Mouse (Mus musculus): Measurements from ENCODE around the gene Slc35d3. TPM values are rescaled to one million over a fixed set of nuclear protein-coding genes. Genes with fewer than 3 reads are reported as not detected.

Slc35d3 gene
- total RNA-seq, 1 experiment, result 0.67 TPM

DNA sequence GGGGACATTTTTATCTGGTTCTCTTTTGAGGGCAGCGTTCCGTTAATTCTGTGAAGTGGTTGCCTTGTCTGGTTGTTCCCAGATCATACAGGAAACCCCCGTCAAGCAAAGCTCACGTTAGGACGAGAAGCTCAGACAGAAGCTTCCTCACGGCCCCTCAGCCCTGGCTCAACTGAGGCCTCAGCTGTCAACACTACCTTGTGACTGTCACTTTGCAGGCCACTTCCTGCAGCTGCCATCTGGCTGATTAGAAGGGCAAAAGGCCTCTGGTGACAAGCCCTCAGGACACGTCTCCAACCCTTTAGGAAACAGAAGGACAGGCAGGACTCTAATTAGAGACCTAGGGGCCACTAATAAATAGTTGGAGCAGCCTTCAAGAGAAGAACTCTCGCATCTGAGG is 35.9 kb downstream of the Slc35d3 start:
- Histone ChIP-seq H3K36me3 (ENCODE audit: control insufficient read depth, insufficient read depth, low read length, poor library complexity, severe bottlenecking) (no peaks in the 10 kb centered on the region), H3K9ac (ENCODE audit: insufficient read depth, low read depth, low read length, poor library complexity, severe bottlenecking) (no peak overlapping the region), H3K4me1 (ENCODE audit: control insufficient read depth in 2 of 2, insufficient read depth in 2 of 2, low read length in 2 of 2, poor library complexity in 1 of 2) (peaks cover 0 to 2% of the 10 kb centered on the region in 2 experiments; a peak in 1 of 4 replicates), H3K27ac (ENCODE audit: insufficient read depth, low read depth, low read length, poor library complexity, severe bottlenecking) (no peak overlapping the region), H3K9me3 (ENCODE audit: control insufficient read depth, insufficient read depth, low read depth, low read length) (no peaks in the 10 kb centered on the region), H3K4me3 (ENCODE audit: insufficient read depth in 1 of 2, low read depth in 1 of 2, low read length in 2 of 2, poor library complexity in 1 of 2, severe bottlenecking in 1 of 2) (no peak overlapping the region)
- in situ Hi-C loops (cut with MboI; ENCODE audit: low sequenced_read_pairs in 2 of 2, unreplicated experiment in 2 of 2), result no loop called here
- DNase-seq (ENCODE audit: low read depth, low spot score), result no peak
- no peak for TF ChIP-seq CHD2 (IDR thresholded peaks at IDR 0.05; ENCODE audit: low read depth, low read length)
- TF ChIP-seq HCFC1 (IDR thresholded peaks at IDR 0.05; ENCODE audit: borderline replicate concordance, insufficient read depth, low read length), result no peak
- no peak for TF ChIP-seq MAFK (IDR thresholded peaks at IDR 0.05; ENCODE audit: insufficient read depth, low read depth, low read length)
- TF ChIP-seq ZC3H11A (IDR thresholded peaks at IDR 0.05; ENCODE audit: borderline replicate concordance, low read depth, low read length), result no peak
- no peak for TF ChIP-seq ZNF384 (IDR thresholded peaks at IDR 0.05; ENCODE audit: low read depth, low read length)

- DNase-seq (ENCODE audit: low read depth, low spot score), result no peak
- Histone ChIP-seq H3K4me3 (ENCODE audit: insufficient read depth in 1 of 2, low read depth in 1 of 2, low read length in 2 of 2, poor library complexity in 1 of 2, severe bottlenecking in 1 of 2) (no peak overlapping the region), H3K36me3 (ENCODE audit: control insufficient read depth, insufficient read depth, low read length, poor library complexity, severe bottlenecking) (no peaks in the 10 kb centered on the region), H3K4me1 (ENCODE audit: control insufficient read depth in 2 of 2, insufficient read depth in 2 of 2, low read length in 2 of 2, poor library complexity in 1 of 2) (no peaks in the 10 kb centered on the region), H3K27ac (ENCODE audit: insufficient read depth, low read depth, low read length, poor library complexity, severe bottlenecking) (no peak overlapping the region), H3K9ac (ENCODE audit: insufficient read depth, low read depth, low read length, poor library complexity, severe bottlenecking) (no peak overlapping the region), H3K9me3 (ENCODE audit: control insufficient read depth, insufficient read depth, low read depth, low read length) (no peaks in the 10 kb centered on the region)
- in situ Hi-C loops (cut with MboI; ENCODE audit: low sequenced_read_pairs in 2 of 2, unreplicated experiment in 2 of 2), result no loop called here
- TF ChIP-seq MAFK (IDR thresholded peaks at IDR 0.05; ENCODE audit: insufficient read depth, low read depth, low read length), result no peak
- TF ChIP-seq ZC3H11A (IDR thresholded peaks at IDR 0.05; ENCODE audit: borderline replicate concordance, low read depth, low read length), result peak; percentile 22; the same call in 1 of the 2 replicates
Observed at GRCm38 (mm10) chr10:19811436-19812172, 39.7 kb downstream of the Slc35d3 start.

GRCm38 (mm10) chr10:19804763-19805162 is 46.5 kb downstream of the Slc35d3 start:
- no peak for TF ChIP-seq ZNF384 (IDR thresholded peaks at IDR 0.05; ENCODE audit: low read depth, low read length)
- no peak for TF ChIP-seq ZC3H11A (IDR thresholded peaks at IDR 0.05; ENCODE audit: borderline replicate concordance, low read depth, low read length)
- no peak for TF ChIP-seq CHD2 (IDR thresholded peaks at IDR 0.05; ENCODE audit: low read depth, low read length)
- no peak for TF ChIP-seq MAFK (IDR thresholded peaks at IDR 0.05; ENCODE audit: insufficient read depth, low read depth, low read length)
- TF ChIP-seq HCFC1 (IDR thresholded peaks at IDR 0.05; ENCODE audit: borderline replicate concordance, insufficient read depth, low read length), result no peak
- H3K27ac ChIP-seq (ENCODE audit: insufficient read depth, low read depth, low read length, poor library complexity, severe bottlenecking), result no peak overlapping the region
- no peaks in the 10 kb centered on the region for H3K36me3 ChIP-seq (ENCODE audit: control insufficient read depth, insufficient read depth, low read length, poor library complexity, severe bottlenecking)
- DNase-seq (ENCODE audit: low read depth, low spot score), result no peak
- no peaks in the 10 kb centered on the region for H3K9me3 ChIP-seq (ENCODE audit: control insufficient read depth, insufficient read depth, low read depth, low read length)
- no peak overlapping the region for H3K4me3 ChIP-seq (ENCODE audit: insufficient read depth in 1 of 2, low read depth in 1 of 2, low read length in 2 of 2, poor library complexity in 1 of 2, severe bottlenecking in 1 of 2)
- in situ Hi-C loops (cut with MboI; ENCODE audit: low sequenced_read_pairs in 2 of 2, unreplicated experiment in 2 of 2), result no loop called here
- no peak overlapping the region for H3K9ac ChIP-seq (ENCODE audit: insufficient read depth, low read depth, low read length, poor library complexity, severe bottlenecking)
- H3K4me1 ChIP-seq (ENCODE audit: control insufficient read depth in 2 of 2, insufficient read depth in 2 of 2, low read length in 2 of 2, poor library complexity in 1 of 2), result no peaks in the 10 kb centered on the region

DNA sequence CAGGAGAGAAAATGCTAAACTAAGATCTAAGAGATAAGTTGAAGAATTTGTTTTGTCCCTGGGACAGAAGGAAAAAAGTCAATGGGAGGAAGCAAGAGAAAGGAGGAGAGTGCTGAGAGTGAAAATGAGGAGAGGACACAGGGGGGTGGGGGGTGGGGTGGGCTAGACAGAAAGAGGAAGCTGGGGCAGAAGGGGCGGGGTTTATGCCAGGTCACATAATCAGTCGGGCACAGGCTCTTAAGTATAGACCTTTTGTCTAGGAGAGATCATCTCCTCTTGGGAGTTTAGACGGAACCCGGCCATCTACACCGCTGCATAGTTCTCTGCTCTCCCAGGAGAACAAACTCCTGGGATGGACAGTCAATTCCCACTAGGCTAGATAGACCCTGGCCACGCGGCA is 48.3 kb downstream of the Slc35d3 start:
- TF ChIP-seq HCFC1 (IDR thresholded peaks at IDR 0.05; ENCODE audit: borderline replicate concordance, insufficient read depth, low read length) (no peak), MAFK (IDR thresholded peaks at IDR 0.05; ENCODE audit: insufficient read depth, low read depth, low read length) (no peak), CHD2 (IDR thresholded peaks at IDR 0.05; ENCODE audit: low read depth, low read length) (no peak), ZNF384 (IDR thresholded peaks at IDR 0.05; ENCODE audit: low read depth, low read length) (no peak), ZC3H11A (IDR thresholded peaks at IDR 0.05; ENCODE audit: borderline replicate concordance, low read depth, low read length) (no peak)
- Histone ChIP-seq H3K27ac (ENCODE audit: insufficient read depth, low read depth, low read length, poor library complexity, severe bottlenecking) (no peak overlapping the region), H3K9ac (ENCODE audit: insufficient read depth, low read depth, low read length, poor library complexity, severe bottlenecking) (no peak overlapping the region), H3K9me3 (ENCODE audit: control insufficient read depth, insufficient read depth, low read depth, low read length) (no peaks in the 10 kb centered on the region), H3K4me3 (ENCODE audit: insufficient read depth in 1 of 2, low read depth in 1 of 2, low read length in 2 of 2, poor library complexity in 1 of 2, severe bottlenecking in 1 of 2) (no peak overlapping the region), H3K4me1 (ENCODE audit: control insufficient read depth in 2 of 2, insufficient read depth in 2 of 2, low read length in 2 of 2, poor library complexity in 1 of 2) (no peaks in the 10 kb centered on the region), H3K36me3 (ENCODE audit: control insufficient read depth, insufficient read depth, low read length, poor library complexity, severe bottlenecking) (no peaks in the 10 kb centered on the region)
- in situ Hi-C loops (cut with MboI; ENCODE audit: low sequenced_read_pairs in 2 of 2, unreplicated experiment in 2 of 2), result no loop called here
- DNase-seq (ENCODE audit: low read depth, low spot score), result no peak

Other genes with a start within 250 kb of the Slc35d3 start
- gene Il22ra2, start 229.5 kb downstream of the Slc35d3 start, total RNA-seq (2012; rRNA removed), result not detected in 2 replicates
- gene Il20ra, start 138.9 kb downstream of the Slc35d3 start, total RNA-seq (2012; rRNA removed), result 0.16 TPM in 1 of 2 replicates, not detected in the other
- 16.8 and 17.0 TPM in 2 replicates for gene Pex7, start 56.2 kb upstream of the Slc35d3 start, total RNA-seq (2012; rRNA removed)
- gene Map3k5, start 83.0 kb upstream of the Slc35d3 start, total RNA-seq (2012; rRNA removed), result 3.0 and 4.7 TPM in 2 replicates